Mouse (Mus musculus) left cerebral cortex, adult 11 months (tissue): ENCODE measurements at regions not wholly inside any gene's neighbourhood (a gene's known extent, or its start where the extent isn't known, plus 50 kb on each side); places are given as distances from the start of the nearest gene placed in this dataset.

Experiments
- DNase-seq: peaks from one replicate; pipeline ENCODE4 v3.0.0; 2022; ENCODE audit warnings: low spot score

DNA sequence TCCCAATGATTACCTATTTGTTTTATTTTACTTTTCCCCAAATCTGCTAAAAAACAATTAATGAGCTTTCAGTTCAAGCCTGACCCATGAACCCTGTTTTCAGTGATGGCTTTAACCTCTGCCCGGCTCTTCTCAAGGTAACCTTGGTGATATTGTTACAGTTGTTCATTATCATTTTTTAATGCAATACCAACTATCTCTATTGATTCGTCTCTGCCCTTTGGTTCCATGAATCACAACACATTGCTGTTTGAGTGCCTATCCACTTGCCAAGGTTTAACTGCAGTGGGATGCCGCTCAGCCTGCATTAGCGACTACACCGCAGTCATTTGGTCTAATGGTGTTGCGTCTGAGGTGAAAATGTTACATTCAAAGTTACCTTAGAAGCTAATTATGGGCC lies 317.9 kb downstream of the Etnk1 start:
- DNase-seq, result no peak

- no peak for DNase-seq
Measured at GRCm38 (mm10) chr6:143487003-143487402, 320.0 kb downstream of the Etnk1 start.

DNA sequence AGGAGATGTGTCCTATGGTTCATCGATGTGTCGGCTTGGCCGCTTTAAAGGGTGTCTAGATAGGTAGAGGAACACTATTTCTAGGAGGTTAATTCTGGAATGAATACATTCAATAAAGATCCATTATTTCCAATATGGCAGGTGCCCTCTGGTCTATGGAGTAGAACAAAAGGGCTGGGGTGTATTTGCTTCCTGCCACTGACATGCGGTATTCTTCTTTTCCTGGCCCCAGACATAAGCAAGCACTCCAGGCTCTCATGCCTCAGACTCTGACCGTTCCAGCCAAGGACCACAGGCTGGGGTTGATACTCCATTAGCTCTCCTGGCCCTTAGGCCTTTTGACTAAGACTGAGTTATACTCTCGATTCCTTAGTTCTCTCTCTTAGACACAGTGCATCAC lies 323.0 kb downstream of the Etnk1 start:
- no peak for DNase-seq

GRCm38 (mm10) chr6:143491380-143491779 lies 324.4 kb downstream of the Etnk1 start:
- no peak for DNase-seq

DNA sequence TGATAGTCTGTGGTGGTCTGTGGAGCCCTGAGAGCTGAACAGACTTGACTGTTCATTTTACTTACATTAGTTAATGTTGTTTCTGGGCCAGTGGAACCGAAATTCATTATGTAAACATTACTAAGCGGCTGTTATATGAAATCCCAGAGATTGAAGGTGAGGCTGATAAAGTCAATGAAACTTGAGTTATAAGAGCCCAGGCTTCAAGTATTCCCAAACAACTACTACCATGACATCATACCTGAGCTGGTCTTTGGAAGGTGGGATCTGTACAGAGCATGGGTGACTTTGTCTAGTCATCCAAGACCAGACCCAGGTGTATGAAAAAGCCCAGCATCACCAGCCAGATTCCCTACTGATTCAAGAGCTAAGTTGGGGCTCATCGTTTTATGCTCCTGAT lies 326.5 kb downstream of the Etnk1 start:
- DNase-seq, result no peak

DNA sequence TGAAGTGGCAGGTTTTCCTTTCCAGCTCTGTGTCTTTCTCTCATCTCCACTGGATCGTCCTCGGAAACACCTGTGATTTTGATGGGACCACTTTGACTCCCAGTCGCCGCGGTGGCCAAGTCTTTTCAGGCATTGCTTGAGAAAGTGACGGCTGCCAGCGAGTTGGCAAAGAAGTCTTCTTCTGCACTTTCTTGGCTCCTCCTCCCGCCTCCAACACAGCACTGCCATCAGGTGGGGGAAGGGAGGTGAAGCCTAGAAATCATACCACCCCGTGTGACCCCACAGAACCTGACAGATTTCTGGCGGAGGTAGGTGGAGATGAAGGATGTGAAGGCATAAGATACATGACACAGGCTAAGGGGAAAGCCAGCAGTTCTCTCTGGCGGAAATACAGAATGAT lies 327.3 kb downstream of the Etnk1 start:
- no peak for DNase-seq

DNA sequence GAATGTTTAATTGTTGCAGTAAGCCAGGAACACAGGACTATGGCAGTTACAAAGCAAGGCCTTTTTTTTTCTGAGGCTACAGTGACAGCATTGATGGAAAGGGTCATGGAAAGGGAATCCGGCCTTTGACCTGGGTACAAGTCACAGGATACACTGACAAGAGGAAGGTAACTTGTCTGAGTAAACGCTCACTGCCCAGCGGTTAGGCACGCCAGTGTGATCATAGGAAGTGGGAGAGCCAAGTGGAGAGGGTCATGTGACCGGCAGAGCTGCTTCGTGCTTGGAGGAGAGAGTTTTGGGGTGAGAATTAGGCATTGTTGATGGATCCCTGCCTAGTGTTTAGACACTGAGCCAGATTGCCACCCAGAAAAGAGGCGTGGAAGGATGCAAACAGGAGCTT lies 327.9 kb downstream of the Etnk1 start:
- no peak for DNase-seq

DNA sequence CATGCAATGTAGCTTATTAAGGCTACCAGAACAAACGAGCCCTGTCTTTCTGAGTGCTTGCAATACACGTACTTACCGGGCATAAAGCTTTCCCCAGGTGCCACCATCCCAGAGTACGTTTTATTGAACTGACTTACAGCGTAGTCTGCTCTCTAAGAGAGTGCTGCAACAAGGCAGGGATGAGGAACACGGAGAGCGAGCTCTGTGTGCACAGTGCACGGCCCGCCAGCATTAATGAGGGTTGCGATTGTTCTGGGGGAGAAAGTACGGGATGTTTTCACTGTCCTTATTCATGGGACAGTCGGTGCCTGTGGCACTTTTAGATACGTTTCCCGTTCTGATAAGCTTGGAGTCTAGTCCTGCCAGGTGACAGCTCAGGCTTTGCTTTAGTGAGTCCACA lies 331.7 kb downstream of the Etnk1 start:
- DNase-seq, result no peak

DNA sequence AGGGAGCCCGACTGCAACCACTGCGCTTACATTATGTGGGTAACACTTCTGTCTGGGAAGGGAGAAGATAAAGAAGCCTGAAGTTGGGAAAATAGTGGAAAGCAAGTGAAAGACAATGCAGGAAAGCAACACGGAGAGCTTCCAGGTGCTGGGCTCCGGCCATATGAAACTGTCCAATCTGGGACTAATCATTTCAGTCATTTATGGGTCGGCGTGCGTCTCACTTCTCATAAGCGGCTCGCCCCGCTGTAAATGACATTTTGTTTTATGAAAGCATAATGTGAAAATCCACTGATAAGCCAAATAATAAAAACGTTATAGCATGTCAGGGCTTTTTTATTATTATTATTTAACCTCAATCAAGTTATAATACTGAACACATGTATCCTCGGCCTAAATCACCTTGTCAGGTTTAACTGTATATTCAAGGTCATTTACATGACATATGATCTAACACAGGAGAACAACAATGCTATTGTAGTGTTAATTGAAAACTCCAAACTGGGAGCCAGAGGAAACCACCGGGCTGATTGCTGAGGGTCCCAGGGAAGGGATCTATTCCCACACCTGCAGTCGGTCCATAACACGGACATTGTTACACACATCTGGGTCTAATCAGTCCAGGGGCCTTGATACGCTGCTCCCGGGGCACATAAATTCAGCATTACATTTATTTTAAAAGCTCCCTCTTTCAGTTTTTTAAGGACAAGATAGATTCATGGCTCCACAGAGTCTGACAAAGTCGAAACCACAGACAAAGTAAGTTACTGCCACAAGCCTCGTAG lies 332.4 kb downstream of the Etnk1 start:
- no peak for DNase-seq

DNA sequence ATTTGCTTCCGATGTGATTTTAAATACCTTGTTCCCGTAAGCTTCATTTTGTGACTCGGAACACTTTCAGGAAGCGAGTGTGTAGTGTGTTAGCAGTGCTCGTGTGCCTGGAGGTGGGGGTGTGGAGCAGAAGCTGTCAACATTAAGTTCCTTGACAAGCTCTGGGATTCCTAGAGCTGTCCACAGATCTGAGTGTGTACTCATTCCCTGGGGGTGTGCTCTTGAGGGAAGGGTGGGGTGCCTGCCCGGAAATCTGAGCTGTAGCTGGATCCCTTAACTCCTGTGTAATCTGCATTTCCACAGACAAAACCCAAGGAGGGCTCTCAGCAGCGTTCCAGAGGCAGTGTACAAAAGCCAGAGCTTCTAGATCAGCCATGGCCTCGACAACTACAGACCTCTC lies 335.8 kb downstream of the Etnk1 start:
- DNase-seq, result no peak

DNA sequence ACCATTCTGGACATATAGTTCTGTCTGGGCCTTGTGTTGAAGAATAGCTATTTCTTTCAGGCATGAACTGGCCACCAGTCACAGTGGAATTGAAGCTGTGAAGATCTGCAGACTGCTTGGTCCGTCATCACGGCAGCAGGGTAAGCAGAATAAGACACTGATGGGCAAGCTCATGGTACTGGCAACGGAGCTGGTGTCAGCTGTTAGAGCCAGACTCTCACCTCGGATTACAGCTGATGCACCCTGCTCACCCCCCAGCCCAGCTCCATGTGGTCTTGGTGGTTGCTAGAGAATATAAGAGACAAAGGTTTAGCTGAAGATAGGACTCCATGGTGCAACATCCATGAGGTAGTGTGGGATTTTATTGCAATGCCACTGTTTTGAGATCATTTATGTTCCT lies 336.9 kb downstream of the Etnk1 start:
- DNase-seq, result no peak

DNA sequence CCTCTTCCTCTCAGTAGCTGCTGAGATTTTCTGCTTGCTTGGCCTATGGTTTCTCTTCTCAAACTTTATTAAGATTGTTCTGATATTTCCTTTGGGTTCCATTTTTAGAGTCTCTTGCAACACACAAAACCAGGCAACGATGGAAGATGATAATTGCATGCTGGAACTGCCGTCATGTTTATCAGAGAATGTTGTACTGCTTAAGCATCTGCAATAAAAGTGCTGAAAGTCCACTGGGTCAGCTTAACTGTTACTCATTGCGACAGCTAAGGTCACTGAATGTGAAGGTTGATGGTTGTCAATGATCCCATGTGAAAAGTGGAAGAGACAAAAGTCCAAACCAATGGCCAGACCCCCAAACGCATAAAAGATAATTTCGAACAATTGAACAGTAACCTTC lies 346.4 kb downstream of the Etnk1 start:
- DNase-seq, result no peak

DNA sequence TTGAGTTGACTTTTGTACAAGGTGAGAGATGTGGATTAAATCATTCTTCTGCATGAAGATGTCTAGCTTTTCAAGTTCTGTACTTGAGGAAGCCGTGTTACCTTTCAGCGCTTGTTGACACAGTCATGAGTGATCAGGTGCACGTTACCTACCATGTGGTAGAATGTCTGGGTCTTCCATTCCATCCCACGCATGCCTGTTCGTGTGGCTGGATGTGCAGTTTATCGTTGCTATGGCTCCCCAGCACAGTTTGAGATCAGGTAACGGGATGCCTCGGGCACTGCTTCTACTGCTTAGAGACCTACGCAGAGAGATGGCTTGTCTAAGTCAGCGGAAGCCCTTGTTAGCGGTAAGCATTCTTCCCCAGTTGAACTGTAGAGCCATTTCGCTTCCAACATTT lies 348.1 kb downstream of the Etnk1 start:
- DNase-seq, result no peak

DNA sequence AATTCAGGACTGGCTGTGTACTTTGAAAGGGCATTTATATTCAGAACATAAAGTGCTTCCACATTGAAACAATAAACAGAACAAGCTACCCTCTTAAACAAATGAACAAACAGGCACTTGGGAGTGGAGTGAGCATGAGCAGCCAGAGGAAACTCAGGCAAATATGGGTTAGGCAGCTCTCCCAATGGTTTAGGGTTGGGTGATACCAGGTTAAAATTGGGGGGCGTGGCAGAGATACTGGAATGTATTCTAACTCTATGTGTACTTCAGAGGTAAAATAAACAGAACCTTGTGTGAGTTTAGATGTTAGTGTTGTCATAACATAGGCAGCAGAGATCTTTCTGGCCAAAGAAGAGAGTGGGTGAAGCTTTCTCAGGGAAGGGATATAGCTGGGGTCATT lies 349.7 kb downstream of the Etnk1 start:
- DNase-seq, result no peak

GRCm38 (mm10) chr6:143518476-143518875 lies 351.5 kb downstream of the Etnk1 start:
- DNase-seq, result no peak

DNA sequence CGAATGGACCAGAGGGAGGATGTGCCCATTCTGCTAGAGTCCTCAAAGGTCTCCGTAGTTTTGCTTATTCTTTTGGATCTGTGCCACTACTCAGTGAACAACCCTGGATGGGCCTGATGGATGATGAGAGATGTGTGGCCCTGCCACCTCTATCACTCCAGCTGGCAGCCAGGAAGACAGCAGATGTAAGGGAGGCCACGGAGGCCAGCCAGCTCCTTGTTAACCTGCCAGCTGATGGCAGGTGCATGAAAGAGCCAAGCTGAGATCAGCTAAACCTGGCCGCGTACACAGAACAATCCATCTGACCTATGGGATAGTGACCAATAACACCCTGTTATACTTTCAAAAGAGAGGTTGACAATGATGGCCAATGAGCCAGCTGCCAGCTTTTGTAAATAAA lies 352.6 kb downstream of the Etnk1 start:
- DNase-seq, result no peak

GRCm38 (mm10) chr6:143525092-143525491 lies 358.1 kb downstream of the Etnk1 start:
- DNase-seq, result no peak

DNA sequence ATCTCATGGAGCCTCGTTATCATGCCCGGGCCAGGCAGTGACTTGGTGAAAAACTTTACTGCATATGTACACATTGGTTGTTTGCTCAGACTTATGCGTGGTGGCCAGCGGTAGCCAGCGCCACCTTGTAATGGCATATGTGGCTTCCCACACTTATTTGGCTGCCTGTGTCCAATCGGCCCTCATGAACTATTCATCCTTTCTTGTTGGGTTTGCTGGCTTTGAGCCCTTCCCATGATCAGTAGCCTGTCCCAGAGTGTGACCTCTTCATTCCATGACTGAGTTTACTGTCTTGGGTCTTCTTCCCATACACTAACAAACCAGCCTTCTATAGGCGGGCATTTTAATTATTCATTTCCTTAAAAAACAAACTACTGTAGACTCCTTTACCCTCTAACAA lies 361.9 kb downstream of the Etnk1 start:
- DNase-seq, result no peak

- DNase-seq, result no peak
Measured at GRCm38 (mm10) chr6:143530372-143531224, 363.6 kb downstream of the Etnk1 start.

- no peak for DNase-seq
Measured at GRCm38 (mm10) chr6:143531477-143531876, 364.5 kb downstream of the Etnk1 start.

DNA sequence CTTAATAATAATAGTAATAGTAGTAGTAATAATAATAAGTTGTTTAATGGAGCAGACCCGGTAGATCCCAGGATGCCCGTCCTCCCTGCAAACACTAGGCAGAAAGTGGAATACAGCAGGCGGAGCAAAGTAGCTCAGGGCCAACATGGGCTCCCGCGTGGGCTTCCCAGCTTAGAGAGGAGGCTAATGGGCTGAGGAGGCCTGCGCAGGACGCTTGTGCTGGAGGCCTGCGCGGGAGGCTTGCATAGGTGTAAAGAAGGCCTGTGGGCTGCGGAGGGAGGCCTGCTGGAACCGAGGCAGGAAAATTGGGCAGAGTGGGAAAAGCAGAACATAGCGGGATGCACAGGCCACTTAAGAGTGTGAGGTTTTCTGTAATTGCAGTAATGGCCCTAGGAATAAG lies 365.4 kb downstream of the Etnk1 start:
- DNase-seq, result no peak

GRCm38 (mm10) chr6:143535265-143535664 lies 368.2 kb downstream of the Etnk1 start:
- DNase-seq, result no peak

DNA sequence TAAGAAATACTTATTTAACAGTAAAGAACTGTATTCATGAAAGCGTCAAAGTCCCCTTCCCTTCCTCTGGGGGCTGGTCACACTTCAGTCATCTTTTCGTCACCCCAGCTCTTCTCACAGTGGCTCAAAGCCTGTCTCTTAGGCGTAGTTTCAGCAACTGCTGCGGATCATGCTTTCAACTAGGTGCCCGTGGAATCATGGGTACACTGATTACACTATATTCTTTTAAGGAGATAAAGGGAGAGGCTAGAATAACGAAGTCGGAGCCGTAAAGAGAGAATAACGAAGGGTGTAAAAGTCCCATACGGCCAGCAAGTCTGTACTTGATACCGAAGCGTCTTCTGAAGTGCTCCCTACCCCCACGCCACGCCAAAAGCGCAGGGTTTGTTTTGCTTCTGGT lies 368.7 kb downstream of the Etnk1 start:
- DNase-seq, result no peak
